Mouse (Mus musculus): Measurements from ENCODE around the gene Tnip3.

The Tnip3 gene

GRCm38 (mm10) chr6:65585333-65586053, 60.4 kb downstream of the Tnip3 start:
- no peak for DNase-seq

- DNase-seq: no peak
These were observed 63.7 kb downstream of the Tnip3 start for GRCm38 (mm10) chr6:65588847-65589246.

- DNase-seq: no peak
These were observed 64.9 kb downstream of the Tnip3 start for GRCm38 (mm10) chr6:65590018-65590417.

GRCm38 (mm10) chr6:65594171-65594570, 69.1 kb downstream of the Tnip3 start:
- no peak for DNase-seq

GRCm38 (mm10) chr6:65595371-65595770, 70.3 kb downstream of the Tnip3 start:
- DNase-seq: no peak

- no peak for DNase-seq
These were observed 72.1 kb downstream of the Tnip3 start for GRCm38 (mm10) chr6:65597056-65597818.

- no peak for DNase-seq
These were observed 73.4 kb downstream of the Tnip3 start for GRCm38 (mm10) chr6:65598522-65598921.

- no peak for DNase-seq
These were observed 75.0 kb downstream of the Tnip3 start for GRCm38 (mm10) chr6:65599865-65600739.

GRCm38 (mm10) chr6:65600887-65601286, 75.8 kb downstream of the Tnip3 start:
- no peak for DNase-seq

GRCm38 (mm10) chr6:65605778-65606177, 80.7 kb downstream of the Tnip3 start:
- no peak for DNase-seq

GRCm38 (mm10) chr6:65606946-65607345, 81.8 kb downstream of the Tnip3 start:
- no peak for DNase-seq

- DNase-seq: no peak
These were observed 86.7 kb downstream of the Tnip3 start for GRCm38 (mm10) chr6:65611834-65612233.

- no peak for DNase-seq
These were observed 88.9 kb downstream of the Tnip3 start for GRCm38 (mm10) chr6:65613924-65614585.

- DNase-seq: no peak
These were observed 90.5 kb downstream of the Tnip3 start for GRCm38 (mm10) chr6:65615641-65616040.

GRCm38 (mm10) chr6:65621260-65621659, 96.1 kb downstream of the Tnip3 start:
- DNase-seq: no peak

- DNase-seq: no peak
These were observed 98.1 kb downstream of the Tnip3 start for GRCm38 (mm10) chr6:65623016-65623715.

GRCm38 (mm10) chr6:65630578-65630977, 105.5 kb downstream of the Tnip3 start:
- DNase-seq: no peak

- DNase-seq: no peak
These were observed 107.1 kb downstream of the Tnip3 start for GRCm38 (mm10) chr6:65632184-65632583.

GRCm38 (mm10) chr6:65642431-65642830, 117.3 kb downstream of the Tnip3 start:
- DNase-seq: no peak

- no peak for DNase-seq
These were observed 119.0 kb downstream of the Tnip3 start for GRCm38 (mm10) chr6:65644110-65644509.

- DNase-seq: no peak
These were observed 121.3 kb downstream of the Tnip3 start for GRCm38 (mm10) chr6:65646408-65646807.

GRCm38 (mm10) chr6:65647731-65648130, 122.6 kb downstream of the Tnip3 start:
- no peak for DNase-seq
